Mouse (Mus musculus) cerebellum, adult 2 months (tissue): ENCODE data around the gene Rfx2.

Experiments used
- CTCF ChIP-seq: fragments of 200-500 bp; IDR thresholded peaks from 2 replicates; pipeline ENCODE4 v1.5.1; 2011; ENCODE audit warnings: low read depth, mild to moderate bottlenecking, control low read depth, low read length, moderate library complexity, borderline replicate concordance; ENCODE audit not compliant: insufficient read depth
- POLR2A ChIP-seq: fragments of 200-500 bp; IDR thresholded peaks from 2 replicates; pipeline ENCODE4 v1.6.1; 2011; ENCODE audit warnings: low read length, control low read depth, borderline replicate concordance; ENCODE audit not compliant: insufficient read depth

DNA sequence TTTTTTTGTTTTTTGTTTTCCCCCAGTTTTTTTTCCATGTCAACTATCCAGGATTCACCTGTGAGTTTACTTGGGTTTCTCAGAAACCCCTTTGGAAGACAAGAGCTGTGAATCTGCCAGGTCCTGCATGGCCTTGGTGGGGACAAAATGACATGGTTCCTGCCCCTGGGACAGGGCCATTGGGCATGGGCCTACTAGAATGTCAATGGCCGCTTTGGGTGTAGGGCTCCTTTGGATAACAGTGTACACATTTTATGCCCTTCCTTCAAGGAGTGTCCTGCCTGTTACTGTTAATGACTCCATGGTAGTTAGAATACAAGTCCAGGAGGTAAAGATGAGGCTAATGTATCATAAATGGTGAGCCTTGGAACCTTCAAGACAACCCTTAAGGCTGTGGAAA, 2.1 kb upstream of the Rfx2 start:
- TF ChIP-seq POLR2A (no peak), CTCF (no peak)
